Mouse (Mus musculus) hindbrain, embryonic 11.5 days (tissue): ENCODE data around the gene Appl2. TPM values are rescaled to one million over a fixed set of nuclear protein-coding genes. Genes with fewer than 3 reads are reported as not detected.

ENCODE experiments used
- ATAC-seq: fragments of 200-750 bp; cut with Nextera tagmentation; 2 replicates; pipeline ENCODE4 v1.8.0; 2017; ENCODE audit warnings: mild to moderate bottlenecking, moderate TSS enrichment, moderate library complexity; ENCODE audit not compliant: low FRiP score
- DNase-seq: peaks from one replicate; pipeline ENCODE4 v3.0.0-alpha.2; 2015; ENCODE audit warnings: low spot score
- H3K27ac ChIP-seq: fragments of 300-500 bp; sonication (generic); 2 replicates; pipeline ENCODE4 v1.5.1; 2014; ENCODE audit warnings: mild to moderate bottlenecking, low read depth, low read length
- H3K27me3 ChIP-seq: fragments of 300-500 bp; sonication (generic); 2 replicates; pipeline ENCODE4 v1.6.1; 2014; ENCODE audit warnings: mild to moderate bottlenecking, low read length, moderate library complexity, mixed read lengths; ENCODE audit not compliant: control insufficient read depth, insufficient read depth
- H3K36me3 ChIP-seq: fragments of 300-500 bp; sonication (generic); 2 replicates; pipeline ENCODE4 v1.6.1; 2014; ENCODE audit warnings: mild to moderate bottlenecking, low read length, moderate library complexity, mixed read lengths; ENCODE audit not compliant: control insufficient read depth, insufficient read depth
- H3K4me1 ChIP-seq: fragments of 300-500 bp; sonication (generic); replicated peaks from 2 replicates; pipeline ENCODE4 v1.6.1; 2014; ENCODE audit warnings: low read length, mixed read lengths; ENCODE audit not compliant: control insufficient read depth, insufficient read depth
- H3K4me2 ChIP-seq: fragments of 300-500 bp; sonication (generic); replicated peaks from 2 replicates; pipeline ENCODE4 v1.6.1; 2014; ENCODE audit warnings: mild to moderate bottlenecking, low read depth, low read length
- H3K4me3 ChIP-seq: fragments of 300-500 bp; sonication (generic); 2 replicates; pipeline ENCODE4 v1.5.1; 2014; ENCODE audit warnings: low read depth, low read length
- H3K9ac ChIP-seq: fragments of 300-500 bp; sonication (generic); 2 replicates; pipeline ENCODE4 v1.6.1; 2014; ENCODE audit warnings: low read depth, low read length
- H3K9me3 ChIP-seq: fragments of 300-500 bp; sonication (generic); 2 replicates; pipeline ENCODE4 v1.6.1; 2016; ENCODE audit warnings: low read length; ENCODE audit not compliant: control insufficient read depth
- WGBS: fragments of 180-500 bp; shearing (Covaris S2); extraction: QIAGEN DNeasy Blood & Tissue Kit; methylation state at CpG from one replicate; pipeline ENCODE4 v1.1.7; 2014; 5-methylcytosine and 5-hydroxymethylcytosine counted together
- polyA plus RNA-seq: library from polyadenylated mRNA; unstranded; fragments of >200 nt; fragmentation: Nextera tagmentation; extraction: Ambion mirVana; gene quantifications from 2 replicates; pipeline ENCODE4 v1.2.1, GENCODE M21; 2014

Appl2 gene
- polyA plus RNA-seq, 1 experiment from 2014 or later: 38.5 TPM

GRCm38 (mm10) chr10:83639881-83640386, 8.6 kb downstream of the Appl2 start:
- ATAC-seq (no peak), DNase-seq (no peak)
- H3K4me1 ChIP-seq: no peaks in the 10 kb centered on the region
- no peak overlapping the region for H3K4me3 ChIP-seq
- H3K4me2 ChIP-seq: no peak overlapping the region
- 71% methylated on average over 10 of the region's 10 CpGs for WGBS
- no peaks in the 10 kb centered on the region for H3K9me3 ChIP-seq
- no peak overlapping the region for H3K27ac ChIP-seq
- H3K9ac ChIP-seq: no peak overlapping the region
- H3K27me3 ChIP-seq: no peaks in the 10 kb centered on the region
- no peaks in the 10 kb centered on the region for H3K36me3 ChIP-seq

- no peaks in the 10 kb centered on the region for H3K9me3 ChIP-seq
- no peak for ATAC-seq
- 59% methylated on average over 6 of the region's 6 CpGs for WGBS
- no peak overlapping the region for H3K4me2 ChIP-seq
- H3K27ac ChIP-seq: no peak overlapping the region
- no peaks in the 10 kb centered on the region for H3K27me3 ChIP-seq
- H3K36me3 ChIP-seq: no peaks in the 10 kb centered on the region
- H3K4me1 ChIP-seq: no peaks in the 10 kb centered on the region
- H3K9ac ChIP-seq: no peak overlapping the region
- H3K4me3 ChIP-seq: no peak overlapping the region
- DNase-seq: peak; percentile 19
Measured at GRCm38 (mm10) chr10:83637295-83637694, 11.2 kb downstream of the Appl2 start.

- WGBS: 90% methylated on average over 2 of the region's 2 CpGs
- no peak for ATAC-seq
- no peak overlapping the region for H3K4me2 ChIP-seq
- DNase-seq: no peak
- no peak overlapping the region for H3K27ac ChIP-seq
- no peaks in the 10 kb centered on the region for H3K27me3 ChIP-seq
- H3K36me3 ChIP-seq: no peaks in the 10 kb centered on the region
- H3K4me3 ChIP-seq: no peak overlapping the region
- H3K9ac ChIP-seq: no peak overlapping the region
- H3K9me3 ChIP-seq: no peaks in the 10 kb centered on the region
- no peaks in the 10 kb centered on the region for H3K4me1 ChIP-seq
Measured at GRCm38 (mm10) chr10:83636191-83636590, 12.3 kb downstream of the Appl2 start.

GRCm38 (mm10) chr10:83634461-83634860, 14.1 kb downstream of the Appl2 start:
- Histone ChIP-seq H3K9me3 (no peaks in the 10 kb centered on the region), H3K4me3 (no peak overlapping the region), H3K27ac (no peak overlapping the region), H3K4me1 (no peaks in the 10 kb centered on the region), H3K4me2 (no peak overlapping the region), H3K27me3 (no peaks in the 10 kb centered on the region), H3K9ac (no peak overlapping the region), H3K36me3 (no peaks in the 10 kb centered on the region)
- 41% methylated on average over 5 of the region's 5 CpGs for WGBS
- DNase-seq (peak; percentile 65), ATAC-seq (peak; percentile 33; the same call in 1 of the 2 replicates)

GRCm38 (mm10) chr10:83632806-83633374, 15.6 kb downstream of the Appl2 start:
- no peak overlapping the region for H3K9ac ChIP-seq
- no peak overlapping the region for H3K4me2 ChIP-seq
- H3K27ac ChIP-seq: no peak overlapping the region
- WGBS: 75% methylated on average over 7 of the region's 7 CpGs
- DNase-seq (no peak), ATAC-seq (no peak)
- no peak overlapping the region for H3K4me3 ChIP-seq
- no peaks in the 10 kb centered on the region for H3K27me3 ChIP-seq
- no peaks in the 10 kb centered on the region for H3K4me1 ChIP-seq
- no peaks in the 10 kb centered on the region for H3K36me3 ChIP-seq
- H3K9me3 ChIP-seq: no peaks in the 10 kb centered on the region

GRCm38 (mm10) chr10:83631775-83632174, 16.8 kb downstream of the Appl2 start:
- Histone ChIP-seq H3K4me2 (no peak overlapping the region), H3K27ac (no peak overlapping the region), H3K9ac (no peak overlapping the region), H3K36me3 (no peaks in the 10 kb centered on the region), H3K4me3 (no peak overlapping the region), H3K4me1 (no peaks in the 10 kb centered on the region), H3K9me3 (no peaks in the 10 kb centered on the region), H3K27me3 (no peaks in the 10 kb centered on the region)
- no peak for DNase-seq
- WGBS: 87% methylated on average over 10 of the region's 10 CpGs
- no peak for ATAC-seq

GRCm38 (mm10) chr10:83630899-83631298, 17.6 kb downstream of the Appl2 start:
- Histone ChIP-seq H3K4me2 (no peak overlapping the region), H3K27ac (no peak overlapping the region), H3K27me3 (no peaks in the 10 kb centered on the region), H3K9ac (no peak overlapping the region), H3K9me3 (no peaks in the 10 kb centered on the region), H3K4me3 (no peak overlapping the region), H3K4me1 (no peaks in the 10 kb centered on the region), H3K36me3 (no peaks in the 10 kb centered on the region)
- ATAC-seq (no peak), DNase-seq (no peak)
- 67% methylated on average over 3 of the region's 3 CpGs for WGBS

- no peak overlapping the region for H3K27ac ChIP-seq
- ATAC-seq (no peak), DNase-seq (no peak)
- no peaks in the 10 kb centered on the region for H3K9me3 ChIP-seq
- H3K36me3 ChIP-seq: no peaks in the 10 kb centered on the region
- no peak overlapping the region for H3K4me2 ChIP-seq
- H3K9ac ChIP-seq: no peak overlapping the region
- H3K4me1 ChIP-seq: no peaks in the 10 kb centered on the region
- no peak overlapping the region for H3K4me3 ChIP-seq
- H3K27me3 ChIP-seq: no peaks in the 10 kb centered on the region
- 96% methylated on average over 5 of the region's 5 CpGs for WGBS
Measured at GRCm38 (mm10) chr10:83629878-83630277, 18.7 kb downstream of the Appl2 start.

- Histone ChIP-seq H3K36me3 (no peaks in the 10 kb centered on the region), H3K9ac (no peak overlapping the region), H3K4me3 (no peak overlapping the region), H3K4me2 (no peak overlapping the region), H3K27ac (no peak overlapping the region), H3K9me3 (no peaks in the 10 kb centered on the region), H3K27me3 (no peaks in the 10 kb centered on the region), H3K4me1 (no peaks in the 10 kb centered on the region)
- DNase-seq (no peak), ATAC-seq (no peak)
- 88% methylated on average over 12 of the region's 12 CpGs for WGBS
Measured at GRCm38 (mm10) chr10:83629190-83629781, 19.3 kb downstream of the Appl2 start.
